Mouse (Mus musculus) adipocyte (in vitro differentiated cells): Measurements from ENCODE around the gene Nfu1.
"Not testable (repeated sequence)": the region's sequence is repeated elsewhere in the genome, so short reads cannot be mapped to it uniquely, and the experiment has no call there.

Source experiments
- DNase-seq: peaks from one replicate; pipeline ENCODE4 v3.0.0-alpha.2; 2016; ENCODE audit warnings: low spot score

The Nfu1 gene

DNA sequence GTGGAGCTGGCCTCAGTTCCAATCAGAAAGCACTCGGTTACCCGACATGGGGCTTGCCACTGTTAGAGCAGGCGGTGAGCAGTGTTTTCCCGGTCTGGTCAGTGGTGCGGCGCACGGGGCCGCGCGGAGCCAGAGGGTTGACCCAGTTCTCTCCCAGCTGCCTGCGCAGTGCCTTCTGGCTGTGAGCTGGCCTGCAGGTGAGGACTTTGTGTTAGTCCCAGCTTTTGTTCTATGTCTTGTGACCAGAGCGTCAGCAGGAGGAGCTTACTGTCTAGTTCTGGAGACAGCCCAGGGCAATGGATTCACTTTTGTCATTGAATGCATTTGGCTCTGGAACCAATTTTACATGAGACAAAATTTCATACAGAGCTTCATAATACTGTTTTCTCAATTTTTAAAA, 12.8 kb downstream of the Nfu1 start:
- DNase-seq: no peak

DNA sequence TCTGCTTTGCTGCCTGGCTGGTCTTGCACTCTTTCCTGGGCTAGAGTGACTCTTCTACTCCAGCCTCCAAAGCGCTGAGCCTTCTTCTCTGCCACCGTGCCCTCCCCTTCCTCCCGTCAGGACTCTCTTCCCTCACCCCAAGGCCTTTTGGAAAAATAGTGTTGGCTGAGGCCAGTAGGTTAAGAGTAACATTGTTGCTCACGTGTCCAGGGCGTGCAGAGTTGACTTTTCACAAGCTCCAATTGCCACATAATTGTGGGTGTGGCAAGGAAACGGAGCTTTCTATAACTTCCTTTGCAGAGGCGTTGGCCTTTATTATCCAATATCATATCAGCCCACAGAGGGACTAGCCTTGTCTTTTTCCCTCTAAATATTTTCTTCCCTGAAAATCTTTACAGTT, 17.9 kb downstream of the Nfu1 start:
- DNase-seq: peak; percentile 87

DNA sequence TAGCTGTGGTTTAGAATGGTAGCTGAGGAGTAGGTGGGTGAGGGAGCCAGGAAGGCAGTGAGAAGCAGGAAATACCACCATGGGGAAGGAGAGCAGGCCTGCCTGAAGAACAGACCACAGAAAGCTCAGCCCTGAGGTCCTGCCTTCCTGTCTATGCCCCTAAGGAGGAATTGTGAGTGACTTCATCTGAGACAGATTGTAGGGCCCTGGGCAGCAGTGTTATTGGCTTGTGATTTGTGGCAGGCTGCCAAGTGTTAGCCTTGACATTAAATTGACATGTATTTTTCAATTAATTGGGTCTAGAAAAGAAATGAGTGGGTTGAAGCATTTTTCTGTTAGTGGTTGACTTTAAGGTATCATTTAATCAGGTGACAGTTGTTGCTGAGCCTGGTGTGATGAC, 19.8 kb downstream of the Nfu1 start:
- DNase-seq: no peak

DNA sequence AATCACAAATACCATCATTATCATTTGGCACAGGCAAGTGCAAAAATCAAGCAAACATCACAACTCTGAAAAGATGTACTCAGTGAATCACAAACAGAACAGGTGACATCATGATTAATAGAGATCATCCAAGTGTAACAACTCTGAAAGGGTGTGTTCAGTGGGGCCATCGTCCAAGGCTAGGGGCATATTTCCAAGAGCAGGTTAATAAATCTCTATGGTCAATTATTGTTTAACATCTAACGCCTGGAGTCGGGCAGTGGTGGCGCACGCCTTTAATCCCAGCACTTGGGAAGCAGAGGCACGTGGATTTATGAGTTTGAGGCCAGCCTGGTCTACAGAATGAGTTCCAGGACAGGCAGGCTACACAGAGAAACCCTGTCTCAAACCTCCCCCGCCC, 22.3 kb downstream of the Nfu1 start:
- not testable (repeated sequence) for DNase-seq

DNA sequence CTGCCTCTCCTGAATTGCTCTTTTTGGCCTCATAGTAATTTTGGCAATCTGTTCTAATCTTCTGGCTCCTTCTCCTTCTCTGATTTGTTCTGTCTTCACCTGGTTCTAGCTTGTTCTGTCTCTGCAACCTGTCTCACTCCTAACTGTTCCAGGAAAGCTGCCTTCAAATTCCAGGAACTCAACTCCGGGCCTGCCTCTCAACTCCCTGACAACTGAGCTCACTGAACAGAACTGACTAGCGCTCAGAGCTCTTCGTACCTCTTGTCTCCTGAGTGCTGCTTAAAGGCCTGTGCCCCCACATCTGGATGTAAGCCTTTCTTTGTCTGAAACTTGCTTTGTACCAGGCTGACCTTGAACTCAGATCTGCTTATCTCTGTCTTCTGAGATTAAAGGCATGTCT, 23.4 kb downstream of the Nfu1 start:
- no peak for DNase-seq

GRCm38 (mm10) chr6:87034395-87034794, 25.4 kb downstream of the Nfu1 start:
- DNase-seq: no peak

- DNase-seq: peak; percentile 77
These were observed 29.0 kb downstream of the Nfu1 start for GRCm38 (mm10) chr6:87037826-87038620.

DNA sequence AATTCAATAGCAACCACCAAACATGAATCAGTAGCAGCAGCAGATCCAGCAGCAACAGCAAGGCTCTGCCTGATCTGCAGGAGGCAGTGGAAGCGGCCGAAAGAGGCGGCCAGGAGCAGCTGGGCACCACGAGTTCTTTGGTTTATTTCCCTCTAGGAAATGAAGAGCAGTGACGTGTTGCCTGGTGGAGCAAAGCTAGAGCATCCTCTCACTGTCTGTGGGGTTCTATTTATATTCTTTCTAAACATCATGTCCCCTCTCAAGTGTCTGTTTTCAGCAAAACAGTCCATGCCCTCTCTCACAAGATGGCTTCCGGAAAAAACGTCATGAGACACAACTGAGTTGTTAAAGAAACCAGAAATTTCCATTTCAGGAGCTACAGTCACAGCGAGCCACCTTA, 30.1 kb downstream of the Nfu1 start:
- DNase-seq: no peak

GRCm38 (mm10) chr6:87040971-87041370, 31.9 kb downstream of the Nfu1 start:
- DNase-seq: no peak

- no peak for DNase-seq
These were observed 32.4 kb downstream of the Nfu1 start for GRCm38 (mm10) chr6:87041431-87041830.

DNA sequence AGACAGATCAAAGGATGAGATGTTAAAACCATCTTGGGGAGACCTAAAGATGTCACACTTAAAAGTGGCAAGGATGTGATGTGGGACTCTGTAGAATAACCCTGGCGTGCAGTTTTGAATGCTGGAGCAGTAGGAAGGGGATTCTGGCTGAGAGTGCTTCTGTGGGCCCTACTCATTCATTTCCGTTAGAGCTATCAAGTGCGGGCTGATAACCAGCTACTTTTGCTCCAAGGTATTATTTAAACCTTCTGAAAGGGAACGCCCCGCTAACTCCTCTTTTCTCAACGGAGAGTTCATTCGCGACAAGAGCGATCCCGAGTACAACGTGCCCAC, 32.9 kb downstream of the Nfu1 start:
- DNase-seq: no peak

DNA sequence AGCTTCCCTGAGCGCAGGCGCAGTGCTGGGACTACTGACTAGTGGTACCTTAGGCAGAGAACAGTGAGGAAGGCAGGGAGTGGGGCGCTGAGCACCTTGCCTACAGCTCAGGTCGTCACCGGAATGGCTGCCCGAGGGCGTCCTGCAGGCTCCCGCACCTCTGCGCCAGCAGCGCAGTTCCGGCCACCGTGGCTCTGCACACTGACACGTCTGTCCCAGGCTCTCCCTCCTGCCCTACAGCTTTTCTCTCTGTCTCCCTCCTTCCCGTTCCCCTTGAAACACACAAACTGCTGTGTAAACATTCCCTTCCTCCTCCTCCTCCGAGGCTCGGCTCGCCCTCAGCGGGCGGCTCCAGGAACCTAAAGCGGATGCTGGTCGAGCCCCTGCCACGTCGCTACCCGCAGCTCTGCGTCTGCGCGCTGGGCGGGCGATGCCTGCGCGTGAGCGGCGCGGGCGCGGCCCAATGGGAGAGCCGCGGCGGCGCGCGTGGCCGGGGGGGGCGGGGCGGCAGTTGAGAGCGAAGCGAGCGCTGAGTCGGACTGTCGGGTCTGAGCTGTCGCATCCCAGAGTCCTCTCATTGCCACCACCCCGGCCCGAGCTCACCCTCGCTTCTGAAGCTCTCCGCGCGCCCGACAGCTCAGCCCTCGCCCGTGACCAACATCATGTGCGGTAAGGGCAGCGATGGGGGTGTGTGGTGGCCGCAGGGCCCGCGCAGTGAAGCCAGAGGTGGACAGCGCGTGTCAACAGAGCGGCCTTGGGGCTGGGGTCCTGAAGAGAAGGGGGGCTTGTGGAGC, 33.5 kb downstream of the Nfu1 start, which contains the start of gene Gfpt1:
Gene Gfpt1 (plus strand): TSS at position 510 of the 794 bp plus-strand sequence.
- peak; percentile 94 for DNase-seq

DNA sequence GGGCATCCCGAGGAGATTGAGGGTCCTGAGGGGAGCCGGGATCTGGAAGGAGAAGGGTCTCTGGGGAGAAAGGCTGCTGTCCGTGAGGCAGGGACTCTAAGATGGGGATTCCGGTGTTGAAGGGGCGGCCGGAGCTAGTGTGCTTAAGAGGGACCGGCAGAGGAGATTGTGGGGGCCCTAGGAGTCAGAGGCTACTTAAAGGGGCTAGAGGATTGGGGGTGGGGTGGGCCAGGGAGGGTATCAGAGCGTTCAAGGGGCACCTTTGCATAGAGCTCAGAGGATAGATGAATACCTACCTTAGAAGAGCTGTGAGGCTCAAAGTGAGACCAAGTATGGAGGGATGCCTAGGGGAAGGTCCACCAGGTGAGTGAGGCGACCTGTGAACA, 34.1 kb downstream of the Nfu1 start:
- no peak for DNase-seq

- DNase-seq: no peak
These were observed 35.9 kb downstream of the Nfu1 start for GRCm38 (mm10) chr6:87044895-87045294.

DNA sequence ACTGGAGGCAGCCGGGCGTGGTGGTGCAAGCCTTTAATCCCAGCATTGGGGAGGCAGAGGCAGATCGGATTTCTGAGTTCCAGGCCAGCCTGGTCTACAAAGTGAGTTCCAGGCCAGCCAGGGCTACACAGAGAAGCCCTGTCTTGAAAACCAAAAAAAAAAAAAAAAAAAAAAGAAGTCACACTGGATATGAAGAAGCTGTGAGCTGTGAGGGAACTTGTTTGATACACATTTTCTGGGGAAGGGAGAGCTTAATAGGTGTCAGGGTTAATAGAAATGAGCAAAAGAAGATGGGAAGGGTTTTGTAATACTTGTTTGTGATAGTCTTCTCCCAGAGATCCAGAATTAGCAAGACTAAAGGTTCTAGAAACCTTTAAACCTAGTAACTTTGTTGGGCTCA, 36.5 kb downstream of the Nfu1 start:
- no peak for DNase-seq

- not testable (repeated sequence) for DNase-seq
These were observed 39.7 kb downstream of the Nfu1 start for GRCm38 (mm10) chr6:87048712-87049111.

DNA sequence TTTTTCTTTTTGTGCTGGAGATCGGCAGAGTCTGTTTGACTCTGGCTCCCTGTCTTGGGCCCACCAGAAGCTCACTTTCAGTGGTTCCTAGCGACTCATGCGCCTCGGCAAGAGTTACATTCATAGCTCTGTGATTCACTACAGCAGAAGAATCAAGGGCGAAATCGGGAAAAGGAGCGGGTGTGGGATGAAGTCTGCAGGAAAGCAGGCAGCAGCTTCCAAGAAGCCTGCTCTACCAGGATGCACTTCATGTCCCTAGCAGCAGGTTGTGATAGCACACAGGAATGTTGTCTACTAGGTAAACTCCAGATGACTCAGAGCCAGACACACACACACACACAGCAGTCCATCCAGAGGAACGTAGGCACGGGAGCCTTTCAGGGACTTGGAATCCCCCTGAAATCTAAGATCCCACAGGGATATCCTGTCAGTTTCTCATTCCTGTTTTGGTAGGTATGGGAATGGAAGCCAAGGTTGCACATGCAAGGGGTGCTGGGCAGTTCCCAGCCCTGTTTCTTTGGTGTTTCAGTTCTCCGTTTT, 42.9 kb downstream of the Nfu1 start:
- no peak for DNase-seq

- no peak for DNase-seq
These were observed 45.2 kb downstream of the Nfu1 start for GRCm38 (mm10) chr6:87054193-87054592.

DNA sequence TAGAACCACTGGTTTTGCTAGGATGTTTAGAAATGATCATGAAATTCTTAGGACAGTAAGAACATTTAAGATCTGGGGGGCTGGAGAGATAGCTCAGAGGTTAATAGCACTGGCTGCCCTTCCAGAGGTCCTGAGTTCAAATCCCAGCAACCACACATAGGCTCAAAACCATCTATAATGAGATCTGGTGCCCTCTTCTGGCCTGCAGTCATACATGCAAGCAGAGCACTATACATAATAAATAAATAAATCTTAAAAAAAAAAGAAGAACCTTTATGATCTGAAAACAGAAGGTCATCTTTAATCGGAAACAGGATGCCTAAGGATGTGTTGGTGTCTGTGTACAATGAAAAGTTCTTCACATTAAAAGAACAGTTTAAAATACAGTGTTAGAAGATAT, 50.7 kb downstream of the Nfu1 start:
- no peak for DNase-seq

GRCm38 (mm10) chr6:87063586-87063985, 54.5 kb downstream of the Nfu1 start:
- DNase-seq: no peak

- no peak for DNase-seq
These were observed 59.2 kb downstream of the Nfu1 start for GRCm38 (mm10) chr6:87068209-87068608.

DNA sequence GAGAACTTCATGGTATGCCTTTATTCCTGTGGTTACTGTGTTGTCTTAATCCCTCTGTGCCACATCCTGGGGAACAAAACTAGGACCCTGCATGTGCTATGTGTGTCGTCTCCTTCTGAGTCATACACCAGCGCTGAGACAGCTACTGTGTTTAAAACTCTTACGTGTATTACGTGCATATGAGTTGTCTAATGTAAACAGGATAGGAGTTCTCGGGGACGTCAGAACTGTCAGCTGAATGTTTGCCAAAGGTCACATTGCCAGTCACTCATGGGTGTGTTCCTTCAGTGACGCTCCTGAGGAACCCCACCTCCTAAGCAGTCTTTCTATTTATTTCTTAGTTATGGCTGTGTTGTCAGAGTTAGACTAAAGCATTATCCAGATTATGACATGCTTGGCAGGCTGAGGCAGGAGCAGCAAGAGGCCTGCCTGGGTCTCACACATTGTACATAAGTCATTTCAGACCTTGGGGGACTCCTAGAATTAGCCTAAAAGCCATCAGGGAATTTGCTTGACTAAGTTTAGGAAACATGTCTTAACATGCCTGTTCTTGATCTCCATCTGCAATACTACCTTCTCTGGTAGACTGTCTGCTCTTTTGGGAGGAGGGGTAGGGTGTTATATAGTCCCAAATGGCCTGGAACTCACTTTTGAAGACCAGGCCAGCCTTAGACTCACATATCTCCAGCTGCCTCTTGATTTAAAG, 60.3 kb downstream of the Nfu1 start:
- DNase-seq: peak; percentile 51

DNA sequence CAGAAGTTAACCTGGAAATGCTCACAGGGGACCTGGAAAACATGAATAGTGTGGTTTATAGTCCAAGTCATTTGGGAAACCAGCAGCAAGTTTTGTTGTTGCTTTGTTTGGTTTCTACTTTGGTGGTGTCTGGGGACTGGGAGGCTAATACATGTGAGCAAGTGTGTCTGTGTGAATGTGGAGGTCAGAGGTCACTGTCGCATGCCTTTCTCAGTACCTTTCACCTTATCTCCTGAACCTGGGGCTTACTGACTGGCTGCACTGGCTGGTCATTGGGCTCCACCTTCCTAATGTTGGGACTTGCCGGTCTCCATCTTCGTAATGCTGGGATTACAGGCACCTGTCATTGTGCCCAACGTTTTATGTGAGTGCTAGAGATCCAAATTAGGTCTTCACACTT, 61.6 kb downstream of the Nfu1 start:
- DNase-seq: no peak
